Mouse (Mus musculus) neural tube, embryonic 11.5 days (tissue): ENCODE results near the gene Aimp1. TPM values are rescaled to one million over a fixed set of nuclear protein-coding genes. Genes with fewer than 3 reads are reported as not detected.

Source experiments
- ATAC-seq: fragments of 200-750 bp; cut with Nextera tagmentation; 2 replicates; pipeline ENCODE4 v1.8.0; 2017; ENCODE audit warnings: moderate number of reproducible peaks, mild to moderate bottlenecking, moderate TSS enrichment, moderate library complexity; ENCODE audit not compliant: insufficient read depth, low FRiP score, low TSS enrichment
- DNase-seq: peaks from one replicate; pipeline ENCODE4 v3.0.0-alpha.2; 2015; ENCODE audit warnings: low spot score
- H3K27ac ChIP-seq: fragments of 300-500 bp; sonication (generic); 2 replicates; pipeline ENCODE4 v1.5.1; 2014; ENCODE audit warnings: low read depth, mild to moderate bottlenecking, low read length
- H3K27me3 ChIP-seq: fragments of 300-500 bp; sonication (generic); 2 replicates; pipeline ENCODE4 v1.6.1; 2014; ENCODE audit warnings: mild to moderate bottlenecking, low read length, mixed read lengths; ENCODE audit not compliant: control insufficient read depth, insufficient read depth
- H3K36me3 ChIP-seq: fragments of 300-500 bp; sonication (generic); 2 replicates; pipeline ENCODE4 v1.6.1; 2014; ENCODE audit warnings: mild to moderate bottlenecking, low read length, moderate library complexity, mixed read lengths; ENCODE audit not compliant: control insufficient read depth, insufficient read depth
- H3K4me1 ChIP-seq: fragments of 300-500 bp; sonication (generic); 2 replicates; pipeline ENCODE4 v1.6.1; 2014; ENCODE audit warnings: low read length, mixed read lengths; ENCODE audit not compliant: control insufficient read depth, insufficient read depth
- H3K4me2 ChIP-seq: fragments of 300-500 bp; sonication (generic); 2 replicates; pipeline ENCODE4 v1.6.1; 2014; ENCODE audit warnings: low read depth, mild to moderate bottlenecking, moderate library complexity
- H3K4me3 ChIP-seq: fragments of 300-500 bp; sonication (generic); 2 replicates; pipeline ENCODE4 v1.5.1; 2014; ENCODE audit warnings: low read depth, low read length
- H3K9ac ChIP-seq: fragments of 300-500 bp; sonication (generic); 2 replicates; pipeline ENCODE4 v1.6.1; 2014; ENCODE audit warnings: mild to moderate bottlenecking, low read length
- H3K9me3 ChIP-seq: fragments of 300-500 bp; sonication (generic); 2 replicates; pipeline ENCODE4 v1.6.1; 2016; ENCODE audit warnings: low read length; ENCODE audit not compliant: control insufficient read depth
- WGBS: fragments of 180-500 bp; shearing (Covaris S2); extraction: QIAGEN DNeasy Blood & Tissue Kit; methylation state at CpG from one replicate; pipeline ENCODE4 v1.1.7; 2014; 5-methylcytosine and 5-hydroxymethylcytosine counted together
- polyA plus RNA-seq: library from polyadenylated mRNA; unstranded; fragments of >200 nt; fragmentation: Nextera tagmentation; extraction: Ambion mirVana; gene quantifications from 2 replicates; pipeline ENCODE4 v1.2.1, GENCODE M21; 2014

The Aimp1 gene
- polyA plus RNA-seq, 1 experiment from 2014 or later, result 77.6 TPM

GRCm38 (mm10) chr3:132655955-132656354 lies 28.2 kb downstream of the Aimp1 start:
- Histone ChIP-seq H3K27me3 (no peaks in the 10 kb centered on the region), H3K4me2 (no peak overlapping the region), H3K27ac (no peak overlapping the region), H3K9ac (no peak overlapping the region), H3K4me3 (no peak overlapping the region), H3K9me3 (no peaks in the 10 kb centered on the region), H3K36me3 (peaks cover 2% of the 10 kb centered on the region; the same call in 1 of the 2 replicates), H3K4me1 (no peaks in the 10 kb centered on the region)
- WGBS, result 84% methylated on average over 2 of the region's 2 CpGs
- DNase-seq (no peak), ATAC-seq (peak; percentile 31; the same call in 1 of the 2 replicates)

- H3K9me3 ChIP-seq, result no peaks in the 10 kb centered on the region
- DNase-seq (no peak), ATAC-seq (no peak)
- no peak overlapping the region for H3K9ac ChIP-seq
- H3K36me3 ChIP-seq, result no peaks in the 10 kb centered on the region
- no peak overlapping the region for H3K27ac ChIP-seq
- no peak overlapping the region for H3K4me2 ChIP-seq
- no peak overlapping the region for H3K4me3 ChIP-seq
- no peaks in the 10 kb centered on the region for H3K4me1 ChIP-seq
- 89% methylated on average over 7 of the region's 7 CpGs for WGBS
- H3K27me3 ChIP-seq, result no peaks in the 10 kb centered on the region
Measured at GRCm38 (mm10) chr3:132653959-132654358, 30.2 kb downstream of the Aimp1 start.

- 82% methylated on average over 3 of the region's 3 CpGs for whole genome bisulfite sequencing
- Histone ChIP-seq H3K9ac (no peak overlapping the region), H3K36me3 (no peaks in the 10 kb centered on the region), H3K4me3 (no peak overlapping the region), H3K9me3 (no peaks in the 10 kb centered on the region), H3K4me2 (no peak overlapping the region), H3K27ac (no peak overlapping the region), H3K27me3 (no peaks in the 10 kb centered on the region), H3K4me1 (no peaks in the 10 kb centered on the region)
- DNase-seq, result no peak
- no peak for ATAC-seq
Measured at GRCm38 (mm10) chr3:132651776-132652175, 32.4 kb downstream of the Aimp1 start.

GRCm38 (mm10) chr3:132650191-132650590 lies 34.0 kb downstream of the Aimp1 start:
- Histone ChIP-seq H3K4me1 (no peaks in the 10 kb centered on the region), H3K4me2 (no peak overlapping the region), H3K27ac (no peak overlapping the region), H3K4me3 (no peak overlapping the region), H3K9ac (no peak overlapping the region), H3K9me3 (no peaks in the 10 kb centered on the region), H3K27me3 (no peaks in the 10 kb centered on the region), H3K36me3 (no peaks in the 10 kb centered on the region)
- DNase-seq (no peak), ATAC-seq (no peak)
- 93% methylated on average over 5 of the region's 5 CpGs for WGBS

- Histone ChIP-seq H3K4me3 (no peak overlapping the region), H3K27me3 (no peaks in the 10 kb centered on the region), H3K27ac (no peak overlapping the region), H3K4me2 (no peak overlapping the region), H3K9me3 (no peaks in the 10 kb centered on the region), H3K36me3 (no peaks in the 10 kb centered on the region), H3K4me1 (no peaks in the 10 kb centered on the region), H3K9ac (no peak overlapping the region)
- 89% methylated on average over 7 of the region's 7 CpGs for WGBS
- ATAC-seq (no peak), DNase-seq (no peak)
Measured at GRCm38 (mm10) chr3:132649368-132649767, 34.8 kb downstream of the Aimp1 start.

- Histone ChIP-seq H3K9ac (no peak overlapping the region), H3K4me1 (no peaks in the 10 kb centered on the region), H3K27me3 (no peaks in the 10 kb centered on the region), H3K36me3 (no peaks in the 10 kb centered on the region), H3K4me3 (no peak overlapping the region), H3K4me2 (no peak overlapping the region), H3K27ac (no peak overlapping the region), H3K9me3 (no peaks in the 10 kb centered on the region)
- no peak for ATAC-seq
- DNase-seq, result no peak
- WGBS, result 69% methylated on average over 1 of the region's 1 CpGs
Measured at GRCm38 (mm10) chr3:132646814-132647213, 37.4 kb downstream of the Aimp1 start.

GRCm38 (mm10) chr3:132644071-132644470 lies 40.1 kb downstream of the Aimp1 start:
- ATAC-seq (no peak), DNase-seq (no peak)
- Histone ChIP-seq H3K4me1 (no peaks in the 10 kb centered on the region), H3K36me3 (no peaks in the 10 kb centered on the region), H3K27ac (no peak overlapping the region), H3K9ac (no peak overlapping the region), H3K27me3 (no peaks in the 10 kb centered on the region), H3K9me3 (no peaks in the 10 kb centered on the region), H3K4me3 (no peak overlapping the region), H3K4me2 (no peak overlapping the region)
- 85% methylated on average over 4 of the region's 4 CpGs for WGBS

GRCm38 (mm10) chr3:132637080-132637479 lies 47.1 kb downstream of the Aimp1 start:
- no peak overlapping the region for H3K9ac ChIP-seq
- no peak overlapping the region for H3K4me3 ChIP-seq
- H3K4me2 ChIP-seq, result no peak overlapping the region
- WGBS, result 92% methylated on average over 3 of the region's 3 CpGs
- H3K27ac ChIP-seq, result no peak overlapping the region
- ATAC-seq (no peak), DNase-seq (no peak)
- no peaks in the 10 kb centered on the region for H3K9me3 ChIP-seq
- H3K27me3 ChIP-seq, result no peaks in the 10 kb centered on the region
- H3K36me3 ChIP-seq, result no peaks in the 10 kb centered on the region
- H3K4me1 ChIP-seq, result no peaks in the 10 kb centered on the region

GRCm38 (mm10) chr3:132633261-132633660 lies 50.9 kb downstream of the Aimp1 start:
- 84% methylated on average over 2 of the region's 2 CpGs for WGBS
- no peak for DNase-seq

More at GRCm38 (mm10) chr3:132633261-132633660, 50.9 kb downstream of the Aimp1 start:
- H3K36me3 ChIP-seq, result no peaks in the 10 kb centered on the region
- no peaks in the 10 kb centered on the region for H3K27me3 ChIP-seq
- no peak overlapping the region for H3K27ac ChIP-seq
- no peak overlapping the region for H3K4me2 ChIP-seq
- H3K4me3 ChIP-seq, result no peak overlapping the region
- H3K4me1 ChIP-seq, result no peaks in the 10 kb centered on the region
- no peak overlapping the region for H3K9ac ChIP-seq
- ATAC-seq, result no peak
- no peaks in the 10 kb centered on the region for H3K9me3 ChIP-seq
